Mouse (Mus musculus) CH12.LX (cell line): ENCODE data around the gene Cdk14. TPM values are rescaled to one million over a fixed set of nuclear protein-coding genes. Genes with fewer than 3 reads are reported as not detected.

ENCODE experiments used
- DNase-seq: peaks from one replicate; pipeline ENCODE4 v3.0.0-alpha.2; 2013; ENCODE audit errors: extremely low read depth
- H3K27ac ChIP-seq: 2 replicates; pipeline ENCODE4 v1.5.1; 2012; ENCODE audit warnings: low read depth, mild to moderate bottlenecking, control low read depth, moderate library complexity; ENCODE audit not compliant: insufficient read depth
- H3K27me3 ChIP-seq: replicated peaks from 2 replicates; pipeline ENCODE3; 2012; ENCODE audit warnings: inconsistent platforms
- H3K36me3 ChIP-seq, 2 experiments: replicated peaks in 1 of 2; 2 replicates each; pipeline versions ENCODE3 to v1.6.1; 2012; ENCODE audit warnings: inconsistent platforms in 1 of 2, low read length in 1 of 2, mild to moderate bottlenecking in 1 of 2, mixed read lengths in 1 of 2, moderate library complexity in 1 of 2; ENCODE audit not compliant: control insufficient read depth in 1 of 2, insufficient read depth in 1 of 2
- H3K4me1 ChIP-seq, 2 experiments: 2 replicates each; pipeline ENCODE4 v1.6.1; 2012; ENCODE audit warnings: inconsistent platforms in 1 of 2, moderate library complexity in 1 of 2; ENCODE audit not compliant: insufficient read depth in 2 of 2, control insufficient read depth in 1 of 2
- H3K4me2 ChIP-seq: 2 replicates; pipeline ENCODE4 v1.6.1; 2012; ENCODE audit warnings: low read depth, mild to moderate bottlenecking, control low read depth; ENCODE audit not compliant: poor library complexity, insufficient read depth, severe bottlenecking
- H3K4me3 ChIP-seq, 3 experiments: fragments of 150-350 bp in 1 of 3; sonication (generic) in 1 of 3; replicated peaks in 1 of 3; 2 replicates each; pipeline versions ENCODE3 to v1.5.1; 2011 to 2012; ENCODE audit warnings: low read depth in 2 of 3, low read length in 2 of 3, mild to moderate bottlenecking in 2 of 3, moderate library complexity in 2 of 3, control low read depth in 1 of 3, improper control_type of control experiment in 1 of 3, inconsistent platforms in 1 of 3, mixed read lengths in 1 of 3; ENCODE audit not compliant: poor library complexity in 1 of 3
- H3K79me2 ChIP-seq: replicated peaks from 2 replicates; pipeline ENCODE4 v1.6.1; 2012; ENCODE audit warnings: mild to moderate bottlenecking, moderate library complexity; ENCODE audit not compliant: control insufficient read depth, poor library complexity, insufficient read depth, severe bottlenecking; ENCODE audit errors: extremely low read depth
- H3K9ac ChIP-seq: 2 replicates; pipeline ENCODE4 v1.6.1; 2012; ENCODE audit warnings: low read depth, mild to moderate bottlenecking, control low read depth, moderate library complexity; ENCODE audit not compliant: insufficient read depth
- H3K9me3 ChIP-seq: replicated peaks from 2 replicates; pipeline ENCODE3; 2012; ENCODE audit warnings: low read length, inconsistent platforms, mixed read lengths
- CHD1 ChIP-seq: IDR thresholded peaks from 2 replicates; pipeline ENCODE4 v1.6.1; 2012; ENCODE audit warnings: low read depth, low read length, improper control_type of control experiment, inconsistent platforms
- CHD2 ChIP-seq: IDR thresholded peaks from 2 replicates; pipeline ENCODE4 v1.6.1; 2011; ENCODE audit warnings: low read length, improper control_type of control experiment
- CTCF ChIP-seq, 2 experiments: IDR thresholded peaks in 1 of 2; conservative IDR thresholded peaks in 1 of 2; 2 replicates each; pipeline ENCODE4 v1.5.1; 2011 to 2012; ENCODE audit warnings: low read depth in 2 of 2, low read length in 2 of 2, improper control_type of control experiment in 1 of 2, inconsistent platforms in 1 of 2, mild to moderate bottlenecking in 1 of 2, moderate library complexity in 1 of 2
- E2F4 ChIP-seq: IDR thresholded peaks from 2 replicates; pipeline ENCODE4 v1.6.1; 2011; ENCODE audit warnings: low read depth, low read length, improper control_type of control experiment; ENCODE audit not compliant: insufficient replicate concordance
- ELF1 ChIP-seq: IDR thresholded peaks from 2 replicates; pipeline ENCODE4 v1.6.1; 2014; ENCODE audit warnings: low read depth, mild to moderate bottlenecking, inconsistent platforms, low read length, improper control_type of control experiment
- EP300 ChIP-seq: IDR thresholded peaks from 2 replicates; pipeline ENCODE4 v1.6.1; 2011; ENCODE audit warnings: low read length, improper control_type of control experiment
- ETS1 ChIP-seq: conservative IDR thresholded peaks from 2 replicates; pipeline ENCODE4 v1.6.1; 2012; ENCODE audit warnings: low read depth, mild to moderate bottlenecking, inconsistent platforms, low read length, improper control_type of control experiment, moderate library complexity
- GABPA ChIP-seq: IDR thresholded peaks from 2 replicates; pipeline ENCODE4 v1.6.1; 2012; ENCODE audit warnings: low read depth, low read length, improper control_type of control experiment, inconsistent platforms; ENCODE audit not compliant: insufficient replicate concordance
- HCFC1 ChIP-seq: IDR thresholded peaks from 2 replicates; pipeline ENCODE4 v1.6.1; 2012; ENCODE audit warnings: low read depth, mild to moderate bottlenecking, inconsistent platforms, low read length, improper control_type of control experiment
- JUN ChIP-seq: IDR thresholded peaks from 2 replicates; pipeline ENCODE4 v1.6.1; 2011; ENCODE audit warnings: low read depth, mild to moderate bottlenecking, low read length, improper control_type of control experiment, moderate library complexity; ENCODE audit not compliant: insufficient read depth
- JUND ChIP-seq: conservative IDR thresholded peaks from 2 replicates; pipeline ENCODE4 v1.6.1; 2011; ENCODE audit warnings: low read depth, low read length, improper control_type of control experiment
- KAT2A ChIP-seq: IDR thresholded peaks from 2 replicates; pipeline ENCODE4 v1.6.1; 2012; ENCODE audit warnings: low read length, improper control_type of control experiment, inconsistent platforms; ENCODE audit not compliant: insufficient replicate concordance
- MAFK ChIP-seq: IDR thresholded peaks from 2 replicates; pipeline ENCODE4 v1.6.1; 2011; ENCODE audit warnings: low read length, improper control_type of control experiment; ENCODE audit not compliant: insufficient replicate concordance
- MAZ ChIP-seq: IDR thresholded peaks from 2 replicates; pipeline ENCODE4 v1.6.1; 2012; ENCODE audit warnings: low read depth, mild to moderate bottlenecking, inconsistent platforms, low read length, improper control_type of control experiment, moderate library complexity
- MXI1 ChIP-seq: IDR thresholded peaks from 2 replicates; pipeline ENCODE4 v1.6.1; 2011; ENCODE audit warnings: mild to moderate bottlenecking, low read depth, low read length, improper control_type of control experiment
- NELFE ChIP-seq: IDR thresholded peaks from 2 replicates; pipeline ENCODE4 v1.6.1; 2011; ENCODE audit warnings: low read depth, low read length, improper control_type of control experiment
- NRF1 ChIP-seq: IDR thresholded peaks from 2 replicates; pipeline ENCODE4 v1.6.1; 2014; ENCODE audit warnings: low read depth, mild to moderate bottlenecking, inconsistent platforms, low read length, improper control_type of control experiment, moderate library complexity
- POLR2A ChIP-seq: IDR thresholded peaks from 2 replicates; pipeline ENCODE4 v1.6.1; 2011; ENCODE audit warnings: low read depth, mild to moderate bottlenecking, improper control_type of control experiment, low read length
- RAD21 ChIP-seq: IDR thresholded peaks from 2 replicates; pipeline ENCODE4 v1.6.1; 2011; ENCODE audit warnings: low read depth, mild to moderate bottlenecking, low read length, improper control_type of control experiment, moderate library complexity
- RCOR1 ChIP-seq: conservative IDR thresholded peaks from 2 replicates; pipeline ENCODE4 v1.6.1; 2012; ENCODE audit warnings: low read depth, mild to moderate bottlenecking, inconsistent platforms, low read length, improper control_type of control experiment
- SMC3 ChIP-seq: IDR thresholded peaks from 2 replicates; pipeline ENCODE4 v1.6.1; 2011; ENCODE audit warnings: low read depth, low read length, improper control_type of control experiment
- TBP ChIP-seq: conservative IDR thresholded peaks from 2 replicates; pipeline ENCODE4 v1.6.1; 2011; ENCODE audit warnings: low read depth, low read length, improper control_type of control experiment
- TCF12 ChIP-seq: IDR thresholded peaks from 2 replicates; pipeline ENCODE4 v1.6.1; 2014; ENCODE audit warnings: low read depth, mild to moderate bottlenecking, inconsistent platforms, low read length, improper control_type of control experiment
- USF1 ChIP-seq: IDR thresholded peaks from 2 replicates; pipeline ENCODE4 v1.6.1; 2014; ENCODE audit warnings: low read depth, mild to moderate bottlenecking, inconsistent platforms, low read length, improper control_type of control experiment
- USF2 ChIP-seq: conservative IDR thresholded peaks from 2 replicates; pipeline ENCODE4 v1.6.1; 2011; ENCODE audit warnings: low read depth, low read length, improper control_type of control experiment
- ZC3H11A ChIP-seq: IDR thresholded peaks from 2 replicates; pipeline ENCODE4 v1.6.1; 2012; ENCODE audit warnings: low read depth, mild to moderate bottlenecking, inconsistent platforms, low read length, improper control_type of control experiment
- ZKSCAN1 ChIP-seq: IDR thresholded peaks from 2 replicates; pipeline ENCODE4 v1.6.1; 2012; ENCODE audit warnings: low read depth, inconsistent platforms, low read length, improper control_type of control experiment, borderline replicate concordance
- dilution Hi-C: fragments of 300-500 bp; cut with MboI; formaldehyde crosslinking; loops from 2 replicates; pipeline ENCODE4 v1.14.3; 2020; ENCODE audit warnings: low sequenced_read_pairs; ENCODE audit not compliant: extremely low pct_unique_long_range_greater_than_20kb, extremely low pct_ligation_motif_present
- in situ Hi-C: fragments of 300-500 bp; cut with MboI; formaldehyde crosslinking; loops from 3 replicates; pipeline ENCODE4 v1.14.3; 2019; ENCODE audit warnings: low sequenced_read_pairs, low pct_ligation_motif_present, low pct_unique_long_range_greater_than_20kb, mixed read lengths
- polyA plus RNA-seq: library from polyadenylated mRNA; unstranded; fragments of >175 nt; gene quantifications from 2 replicates; pipeline ENCODE4 v1.2.1, GENCODE M21; 2012; ENCODE audit warnings: low read depth; ENCODE audit not compliant: insufficient read length
- total RNA-seq, 2 experiments: library from RNA; depleted of rRNA; stranded (reverse); fragments of 300-350 nt in 1 of 2; fragments of >200 nt in 1 of 2; gene quantifications; 2 replicates each; pipeline ENCODE4 v1.2.3; 2012 to 2014

Gene Cdk14
- total and polyA plus RNA-seq, 3 experiments = 3.7 to 12.0 (median 8.9) TPM

DNA sequence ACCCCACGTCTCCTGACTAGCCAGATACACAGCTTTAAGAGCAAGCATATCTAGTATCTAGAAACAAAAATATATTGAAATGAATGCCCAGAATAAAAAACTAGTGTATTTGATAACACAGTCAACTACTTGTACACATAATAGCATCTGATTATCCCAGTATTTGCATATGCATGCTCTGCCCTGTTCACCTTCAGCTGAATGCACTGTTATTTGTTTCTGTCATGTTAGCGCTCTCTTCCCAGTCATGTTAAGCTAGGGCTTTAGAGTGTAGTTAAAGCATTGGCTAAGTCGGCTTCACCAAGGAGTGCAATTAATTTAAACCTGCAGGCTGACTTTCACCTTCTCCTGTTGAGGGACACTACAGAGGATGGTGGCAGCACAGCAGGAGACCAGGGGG is 490.5 kb downstream of the Cdk14 start:
- TF ChIP-seq CTCF (conservative IDR thresholded peaks at IDR 0.05 in 1 of 2, IDR thresholded peaks at IDR 0.05 in 1 of 2; ENCODE audit: low read depth in 2 of 2, low read length in 2 of 2) (no peak), USF1 (no peak), KAT2A (no peak), RCOR1 (no peak), POLR2A (no peak), RAD21 (no peak), EP300 (no peak), ELF1 (no peak), USF2 (no peak), SMC3 (no peak), MAFK (no peak), NRF1 (no peak), JUND (no peak), MAZ (no peak)
- DNase-seq = no peak
- Histone ChIP-seq H3K79me2 (no peaks in the 10 kb centered on the region), H3K27me3 (no peaks in the 10 kb centered on the region), H3K4me1 (peaks cover 4 to 18% of the 10 kb centered on the region in 2 experiments; a peak in 2 of 4 replicates), H3K27ac (no peak overlapping the region), H3K9ac (no peak overlapping the region), H3K9me3 (no peaks in the 10 kb centered on the region), H3K4me3 (no peak overlapping the region), H3K36me3 (peaks cover 0 to 3% of the 10 kb centered on the region in 2 experiments), H3K4me2 (no peak overlapping the region)
- dilution Hi-C loops = no loop called here
- in situ Hi-C loops = loop anchor here (10.0 kb wide), 1 partner anchor 725 kb away; no protein-coding TSS in a partner anchor

GRCm38 (mm10) chr5:4924866-4925265 is 495.2 kb downstream of the Cdk14 start:
- DNase-seq = no peak
- dilution Hi-C loops (no loop called here), in situ Hi-C loops (loop anchor here (10.0 to 25.0 kb wide), 3 partner anchors 238 to 720 kb away; no protein-coding TSS in a partner anchor)
- no peak overlapping the region for H3K9ac ChIP-seq
- H3K27me3 ChIP-seq = no peaks in the 10 kb centered on the region
- no peaks in the 10 kb centered on the region for H3K79me2 ChIP-seq
- no peak for TF ChIP-seq EP300
- TF ChIP-seq NELFE = no peak
- no peak for TF ChIP-seq CHD1
- no peak for TF ChIP-seq E2F4
- no peak for TF ChIP-seq TCF12
- TF ChIP-seq POLR2A = no peak
- no peak for TF ChIP-seq ETS1
- TF ChIP-seq GABPA = no peak
- no peak for TF ChIP-seq HCFC1
- no peak for TF ChIP-seq TBP
- no peak for TF ChIP-seq CTCF (conservative IDR thresholded peaks at IDR 0.05 in 1 of 2, IDR thresholded peaks at IDR 0.05 in 1 of 2; ENCODE audit: low read depth in 2 of 2, low read length in 2 of 2)
- no peak for TF ChIP-seq ZKSCAN1
- no peak for TF ChIP-seq JUN
- no peak for TF ChIP-seq ZC3H11A
- no peak for TF ChIP-seq MXI1
- TF ChIP-seq KAT2A = no peak
- no peak for TF ChIP-seq JUND
- TF ChIP-seq MAZ = no peak
- no peak for TF ChIP-seq CHD2
- H3K36me3 ChIP-seq = no peaks in the 10 kb centered on the region
- H3K9me3 ChIP-seq = no peaks in the 10 kb centered on the region
- H3K4me1 ChIP-seq = peaks cover 4 to 5% of the 10 kb centered on the region in 2 experiments; a peak in 1 of 4 replicates
- no peak overlapping the region for H3K4me2 ChIP-seq
- H3K4me3 ChIP-seq = no peak overlapping the region
- H3K27ac ChIP-seq = no peak overlapping the region
